Mouse (Mus musculus) natural killer cell, adult 2 months (primary cell): ENCODE data around the gene Ywhaq.
A peak's percentile ranks its signal among the peaks of the same experiment; 100 is the strongest.

Experiments
- DNase-seq, 2 experiments: peaks; one replicate each; pipeline ENCODE4 v3.0.0; 2022; ENCODE audit warnings: low spot score in 2 of 2

The Ywhaq gene

GRCm38 (mm10) chr12:21417100-21418070 lies at the start of gene Ywhaq:
Gene Ywhaq (minus strand): TSS chr12:21417637.
- DNase-seq = peak; percentile 94 to 96

- peak in 1 of 2 experiments; percentile 41 for DNase-seq
Measured at GRCm38 (mm10) chr12:21463448-21463891, 46.0 kb upstream of the Ywhaq start.

- peak; percentile 49 to 54 for DNase-seq
Measured at GRCm38 (mm10) chr12:21462658-21463057, 45.2 kb upstream of the Ywhaq start.

GRCm38 (mm10) chr12:21459681-21460080 lies 42.2 kb upstream of the Ywhaq start:
- no peak for DNase-seq

GRCm38 (mm10) chr12:21456021-21456420 lies 38.6 kb upstream of the Ywhaq start:
- DNase-seq = no peak

GRCm38 (mm10) chr12:21451752-21452151 lies 34.3 kb upstream of the Ywhaq start:
- DNase-seq = no peak

- DNase-seq = peak; percentile 44 to 58
Measured at GRCm38 (mm10) chr12:21451351-21451750, 33.9 kb upstream of the Ywhaq start.

- DNase-seq = no peak
Measured at GRCm38 (mm10) chr12:21443783-21444182, 26.3 kb upstream of the Ywhaq start.

GRCm38 (mm10) chr12:21441870-21442269 lies 24.4 kb upstream of the Ywhaq start:
- DNase-seq = no peak

- no peak for DNase-seq
Measured at GRCm38 (mm10) chr12:21439428-21439827, 22.0 kb upstream of the Ywhaq start.

- no peak for DNase-seq
Measured at GRCm38 (mm10) chr12:21438750-21439394, 21.4 kb upstream of the Ywhaq start.

- DNase-seq = no peak
Measured at GRCm38 (mm10) chr12:21438294-21438693, 20.9 kb upstream of the Ywhaq start.

GRCm38 (mm10) chr12:21431950-21432349 lies 14.5 kb upstream of the Ywhaq start:
- no peak for DNase-seq

GRCm38 (mm10) chr12:21431039-21431438 lies 13.6 kb upstream of the Ywhaq start:
- DNase-seq = no peak

GRCm38 (mm10) chr12:21430140-21430539 lies 12.7 kb upstream of the Ywhaq start:
- no peak for DNase-seq

GRCm38 (mm10) chr12:21429021-21429420 lies 11.6 kb upstream of the Ywhaq start:
- DNase-seq = no peak

GRCm38 (mm10) chr12:21426065-21426940 lies 8.9 kb upstream of the Ywhaq start:
- no peak for DNase-seq

GRCm38 (mm10) chr12:21424683-21425082 lies 7.2 kb upstream of the Ywhaq start:
- DNase-seq = no peak

- DNase-seq = no peak
Measured at GRCm38 (mm10) chr12:21418621-21419131, 1.2 kb upstream of the Ywhaq start.

- DNase-seq = no peak
Measured at GRCm38 (mm10) chr12:21418083-21418482, 646 bp upstream of the Ywhaq start.

GRCm38 (mm10) chr12:21416506-21416905 lies 931 bp downstream of the Ywhaq start:
- DNase-seq = no peak
